Comparison of ENCODE assay signal across 8 mouse cellular contexts in the genomic region with DNA sequence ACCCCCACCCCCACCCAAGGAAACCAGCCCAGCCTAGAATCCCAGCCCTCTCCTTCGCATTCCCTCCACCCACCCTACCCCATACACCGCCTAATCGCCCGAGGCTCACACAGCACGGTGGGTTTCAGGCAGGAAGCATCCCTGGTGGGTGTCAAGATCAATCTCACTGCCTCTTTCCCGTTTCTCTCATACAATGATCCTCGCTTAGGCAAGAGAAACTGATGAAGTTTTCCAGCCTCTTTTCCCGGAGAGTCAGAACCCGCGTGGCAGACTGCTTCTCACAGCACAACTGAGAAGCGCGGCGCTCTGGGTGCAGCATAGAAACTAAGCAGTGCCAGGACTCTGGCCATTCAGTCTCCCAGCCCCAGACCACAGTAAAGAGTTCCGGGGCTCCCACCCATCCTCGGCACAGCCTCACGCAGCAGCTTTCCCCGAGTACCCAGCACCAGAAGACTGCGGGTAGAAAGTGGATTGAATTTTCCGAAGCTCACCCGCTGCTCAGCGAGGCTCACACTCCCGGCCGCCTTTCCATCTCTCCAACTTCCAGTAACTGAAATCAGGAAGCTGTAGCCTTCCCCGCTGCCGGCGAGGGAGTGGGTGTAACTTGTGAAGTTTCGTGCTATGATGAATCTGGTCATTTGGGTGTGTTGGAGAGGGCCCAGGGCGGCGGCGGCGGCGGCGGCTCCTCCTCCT.
DNase-seq lines count a peak whose midpoint lies in the region; ATAC-seq lines count a peak whose summit lies in the region.

No protein-coding gene starts in this region.

- under 1% methylated on average over 29 of the region's 33 CpGs for WGBS in hindbrain, embryonic 11.5 days

- no peaks in the 10 kb centered on the region for H3K36me3 ChIP-seq in hindbrain, embryonic 11.5 days (ENCODE audit: control insufficient read depth, insufficient read depth, low read length)

- peak overlapping the region; percentile 38 for H3K4me3 ChIP-seq in hindbrain, embryonic 11.5 days (ENCODE audit: low read depth, low read length)

- H3K27ac ChIP-seq in hindbrain, embryonic 11.5 days (ENCODE audit: low read depth, low read length), result no peak overlapping the region

- H3K27me3 ChIP-seq in hindbrain, embryonic 11.5 days (ENCODE audit: control insufficient read depth, insufficient read depth, low read length), result no peaks in the 10 kb centered on the region

- peak overlapping the region; percentile 70 for H3K4me2 ChIP-seq in hindbrain, embryonic 11.5 days (replicated peaks; ENCODE audit: low read depth, low read length)

- peak; percentile 71 for ATAC-seq in hindbrain, embryonic 11.5 days (ENCODE audit: low FRiP score)

- H3K9me3 ChIP-seq in hindbrain, embryonic 11.5 days (ENCODE audit: control insufficient read depth, low read length), result no peaks in the 10 kb centered on the region

- peaks cover 7% of the 10 kb centered on the region for H3K4me1 ChIP-seq in hindbrain, embryonic 11.5 days (replicated peaks; ENCODE audit: control insufficient read depth, insufficient read depth, low read length)

- peak overlapping the region; percentile 57 for H3K9ac ChIP-seq in hindbrain, embryonic 11.5 days (ENCODE audit: low read depth, low read length)

- DNase-seq in ZHBTc4 (ENCODE audit: low read depth, low spot score), result peak; percentile 64
- peak; percentile 72 for DNase-seq in cerebellum, adult 9-11 months
- DNase-seq in frontal cortex, postnatal 36 days (ENCODE audit: low spot score in 2 of 2), result peak; percentile 77 to 78
- DNase-seq in hindbrain, embryonic 11.5 days (ENCODE audit: low spot score), result peak; percentile 55
- peak; percentile 74 to 85 for DNase-seq in left cerebral cortex, adult 18-20 months (ENCODE audit: low spot score in 2 of 2)
- DNase-seq in lung, postnatal 36 days, result peak; percentile 50
- peak; percentile 86 for DNase-seq in right cerebral cortex, adult 18-20 months
- no peak for DNase-seq in spleen, postnatal 4 days (ENCODE audit: low spot score in 2 of 2)

Comparison
In these comparisons a context has a peak if more than half of its experiments do, and no peak if none do; other contexts are left out.
1. DNase-seq: peak in ZHBTc4 (single experiment), cerebellum, adult 9-11 months (single experiment), frontal cortex, postnatal 36 days (2 of 2), hindbrain, embryonic 11.5 days (single experiment), left cerebral cortex, adult 18-20 months (2 of 2), lung, postnatal 36 days (single experiment) and right cerebral cortex, adult 18-20 months (single experiment); none in spleen, postnatal 4 days (0 of 2).